Mouse (Mus musculus) thymus, postnatal 0 days (tissue): ENCODE data around the gene Gm45021. TPM values are rescaled to one million over a fixed set of nuclear protein-coding genes. Genes with fewer than 3 reads are reported as not detected.

ENCODE experiments used
- DNase-seq: peaks from one replicate; pipeline ENCODE4 v3.0.0-alpha.2; 2015; ENCODE audit warnings: low spot score
- polyA plus RNA-seq: library from polyadenylated mRNA; unstranded; fragments of >200 nt; fragmentation: Nextera tagmentation; extraction: Ambion mirVana; gene quantifications from 2 replicates; pipeline ENCODE4 v1.2.1, GENCODE M21; 2015

The Gm45021 gene
- polyA plus RNA-seq, 1 experiment from 2014 or later = 0.48 TPM

GRCm38 (mm10) chr6:48646995-48647394, 57.6 kb downstream of the Gm45021 start, which contains the start of gene Gimap8:
Gene Gimap8, plus strand, starts transcription at chr6:48647234.
- peak; percentile 92 for DNase-seq

GRCm38 (mm10) chr6:48647611-48648010, 58.2 kb downstream of the Gm45021 start:
- no peak for DNase-seq

- DNase-seq = no peak
These were observed 59.4 kb downstream of the Gm45021 start for GRCm38 (mm10) chr6:48648779-48649178.

GRCm38 (mm10) chr6:48650041-48650440, 60.6 kb downstream of the Gm45021 start:
- DNase-seq = no peak

GRCm38 (mm10) chr6:48658721-48659120, 69.3 kb downstream of the Gm45021 start:
- no peak for DNase-seq

Other genes with a start within 250 kb of the Gm45021 start
- gene Krba1, start 194.0 kb upstream of the Gm45021 start, polyA plus RNA-seq = 13.3 and 14.4 TPM in 2 replicates
- gene Zfp467, start 143.8 kb upstream of the Gm45021 start, polyA plus RNA-seq = 8.6 and 9.9 TPM in 2 replicates
- gene Sspo, start 141.4 kb upstream of the Gm45021 start, polyA plus RNA-seq = 0.68 and 0.77 TPM in 2 replicates
- gene Atp6v0e2, start 52.0 kb upstream of the Gm45021 start, polyA plus RNA-seq = 0.78 and 1.1 TPM in 2 replicates
- 6.1 and 6.8 TPM in 2 replicates for gene Lrrc61, start 34.8 kb upstream of the Gm45021 start, polyA plus RNA-seq
- gene Rarres2, start 16.8 kb upstream of the Gm45021 start, polyA plus RNA-seq = 14.9 and 18.0 TPM in 2 replicates
- 15.5 and 15.6 TPM in 2 replicates for gene Repin1, start 4.3 kb downstream of the Gm45021 start, polyA plus RNA-seq
- gene Gm44965, start 4.3 kb downstream of the Gm45021 start, polyA plus RNA-seq = not detected in 2 replicates
- 6.8 and 6.9 TPM in 2 replicates for gene Zfp775, start 12.5 kb downstream of the Gm45021 start, polyA plus RNA-seq
- gene AI854703, start 37.2 kb downstream of the Gm45021 start, polyA plus RNA-seq = 2.0 and 2.3 TPM in 2 replicates
- 11.8 and 12.8 TPM in 2 replicates for gene Gimap8, start 57.6 kb downstream of the Gm45021 start, polyA plus RNA-seq
- gene Gimap9, start 86.5 kb downstream of the Gm45021 start, polyA plus RNA-seq = 164 and 172 TPM in 2 replicates
- 33.0 and 34.3 TPM in 2 replicates for gene Gimap4, start 94.9 kb downstream of the Gm45021 start, polyA plus RNA-seq
- 184 TPM in 2 replicates for gene Gimap6, start 118.6 kb downstream of the Gm45021 start, polyA plus RNA-seq
- gene Gm28053, start 129.0 kb downstream of the Gm45021 start, polyA plus RNA-seq = 11.0 and 13.9 TPM in 2 replicates
- gene Gimap7, start 129.0 kb downstream of the Gm45021 start, polyA plus RNA-seq = 6.5 and 6.7 TPM in 2 replicates
- gene Gimap1, start 149.4 kb downstream of the Gm45021 start, polyA plus RNA-seq = 148 and 170 TPM in 2 replicates
- 23.7 and 29.6 TPM in 2 replicates for gene Gimap5, start 156.6 kb downstream of the Gm45021 start, polyA plus RNA-seq
- gene Gimap3, start 181.2 kb downstream of the Gm45021 start, polyA plus RNA-seq = 3.6 and 5.3 TPM in 2 replicates